Mouse (Mus musculus): Measurements from ENCODE around the gene Vmn2r77.
"Not testable (repeated sequence)": the region's sequence is repeated elsewhere in the genome, so short reads cannot be mapped to it uniquely, and the experiment has no call there.

Vmn2r77 gene

GRCm38 (mm10) chr7:86794727-86795126, at the start of gene Vmn2r77:
Vmn2r77 (plus strand) TSS chr7:86795027.
- in situ Hi-C loops (cut with MboI): no loop called here

GRCm38 (mm10) chr7:86760751-86761150, 34.1 kb upstream of the Vmn2r77 start:
- in situ Hi-C loops (cut with MboI): no loop called here

GRCm38 (mm10) chr7:86764628-86765027, 30.2 kb upstream of the Vmn2r77 start:
- in situ Hi-C loops (cut with MboI): no loop called here

- in situ Hi-C loops (cut with MboI): no loop called here
Observed at GRCm38 (mm10) chr7:86771621-86772020, 23.2 kb upstream of the Vmn2r77 start.

GRCm38 (mm10) chr7:86775617-86776325, 19.1 kb upstream of the Vmn2r77 start, which contains the start of gene Folh1:
Folh1 (minus strand) TSS chr7:86775943.
- in situ Hi-C loops (cut with MboI): no loop called here

GRCm38 (mm10) chr7:86815241-86815640, 20.4 kb downstream of the Vmn2r77 start:
- in situ Hi-C loops (cut with MboI): not testable (repeated sequence)

GRCm38 (mm10) chr7:86815716-86816115, 20.9 kb downstream of the Vmn2r77 start:
- in situ Hi-C loops (cut with MboI): not testable (repeated sequence)

GRCm38 (mm10) chr7:86816466-86816865, 21.6 kb downstream of the Vmn2r77 start:
- in situ Hi-C loops (cut with MboI): no loop called here
